Mouse (Mus musculus) liver, adult 2 months (tissue): ENCODE data around the gene Zfp46. TPM values are rescaled to one million over a fixed set of nuclear protein-coding genes. Genes with fewer than 3 reads are reported as not detected.

Source experiments
- DNase-seq: peaks from one replicate; pipeline ENCODE4 v3.0.0-alpha.2; 2011; ENCODE audit warnings: low read depth, low spot score; ENCODE audit errors: extremely low read depth
- H3K27ac ChIP-seq: fragments of 200-500 bp; replicated peaks from 2 replicates; pipeline ENCODE4 v1.5.1; 2012; ENCODE audit warnings: low read depth, mild to moderate bottlenecking, control low read depth, inconsistent platforms, low read length; ENCODE audit not compliant: insufficient read depth
- H3K27me3 ChIP-seq: fragments of 200-500 bp; 2 replicates; pipeline ENCODE4 v1.6.1; 2012; ENCODE audit warnings: mild to moderate bottlenecking, moderate library complexity, low read length, inconsistent platforms; ENCODE audit not compliant: control insufficient read depth, insufficient read depth
- H3K36me3 ChIP-seq: fragments of 200-500 bp; 2 replicates; pipeline ENCODE4 v1.6.1; 2012; ENCODE audit warnings: low read length, inconsistent platforms; ENCODE audit not compliant: control insufficient read depth, insufficient read depth
- H3K4me1 ChIP-seq: fragments of 200-500 bp; 2 replicates; pipeline ENCODE4 v1.6.1; 2011; ENCODE audit warnings: low read length; ENCODE audit not compliant: control insufficient read depth, insufficient read depth
- H3K4me3 ChIP-seq: fragments of 200-500 bp; 2 replicates; pipeline ENCODE4 v1.5.1; 2011; ENCODE audit warnings: low read depth, mild to moderate bottlenecking, control low read depth, low read length, moderate library complexity; ENCODE audit not compliant: insufficient read depth
- H3K79me2 ChIP-seq: fragments of 200-500 bp; 2 replicates; pipeline ENCODE4 v1.6.1; 2012; ENCODE audit warnings: inconsistent platforms, mild to moderate bottlenecking, low read length, moderate library complexity; ENCODE audit not compliant: control insufficient read depth, insufficient read depth
- H3K9ac ChIP-seq: fragments of 200-500 bp; 2 replicates; pipeline ENCODE4 v1.6.1; 2012; ENCODE audit warnings: low read depth, mild to moderate bottlenecking, control low read depth, inconsistent platforms, low read length
- CTCF ChIP-seq: fragments of 200-500 bp; IDR thresholded peaks from 2 replicates; pipeline ENCODE4 v1.5.1; 2011; ENCODE audit warnings: low read depth, low read length, control low read depth
- POLR2A ChIP-seq: fragments of 200-500 bp; IDR thresholded peaks from 2 replicates; pipeline ENCODE4 v1.6.1; 2011; ENCODE audit warnings: low read length, control low read depth; ENCODE audit not compliant: insufficient read depth; ENCODE audit errors: extremely low read depth
- WGBS: fragments of 180-500 bp; shearing (Covaris S2); methylation state at CpG from one replicate; pipeline ENCODE4 v1.1.7; 2018; 5-methylcytosine and 5-hydroxymethylcytosine counted together
- polyA plus RNA-seq: library from polyadenylated mRNA; depleted of rRNA; stranded (reverse); fragments of >200 nt; gene quantifications from 2 replicates; pipeline ENCODE4 v1.2.3, GENCODE M21; 2012
- total RNA-seq: library from RNA; depleted of rRNA; stranded (reverse); fragments of >200 nt; gene quantifications from 2 replicates; pipeline ENCODE4 v1.2.3, GENCODE M21; 2014

Zfp46 gene
- total and polyA plus RNA-seq, 2 experiments: 2.6 to 3.1 TPM

- TF ChIP-seq POLR2A: no peak
- no peak for TF ChIP-seq CTCF
- Histone ChIP-seq H3K36me3 (peaks cover 2% of the 10 kb centered on the region; the same call in 1 of the 2 replicates), H3K27me3 (no peaks in the 10 kb centered on the region), H3K79me2 (no peaks in the 10 kb centered on the region), H3K4me3 (no peak overlapping the region), H3K27ac (no peak overlapping the region), H3K4me1 (no peaks in the 10 kb centered on the region), H3K9ac (no peak overlapping the region)
- no peak for DNase-seq
- WGBS: 89% methylated on average over 8 of the region's 8 CpGs
These were observed 13.8 kb upstream of the Zfp46 start for GRCm38 (mm10) chr4:136270648-136271047.

- H3K79me2 ChIP-seq: no peaks in the 10 kb centered on the region
- no peaks in the 10 kb centered on the region for H3K36me3 ChIP-seq
- H3K27me3 ChIP-seq: no peaks in the 10 kb centered on the region
- no peaks in the 10 kb centered on the region for H3K4me1 ChIP-seq
- no peak for DNase-seq
- no peak overlapping the region for H3K4me3 ChIP-seq
- H3K9ac ChIP-seq: no peak overlapping the region
- 94% methylated on average over 8 of the region's 8 CpGs for WGBS
- no peak for TF ChIP-seq POLR2A
- no peak for TF ChIP-seq CTCF
- H3K27ac ChIP-seq: no peak overlapping the region
These were observed 3.4 kb upstream of the Zfp46 start for GRCm38 (mm10) chr4:136281097-136281496.

- Histone ChIP-seq H3K36me3 (no peaks in the 10 kb centered on the region), H3K4me1 (peaks cover 2% of the 10 kb centered on the region; the same call in 1 of the 2 replicates), H3K79me2 (peaks cover 2% of the 10 kb centered on the region; the same call in 1 of the 2 replicates), H3K27ac (no peak overlapping the region), H3K9ac (no peak overlapping the region), H3K27me3 (no peaks in the 10 kb centered on the region), H3K4me3 (no peak overlapping the region)
- WGBS: 75% methylated on average over 9 of the region's 9 CpGs
- TF ChIP-seq CTCF (no peak), POLR2A (no peak)
- DNase-seq: no peak
These were observed 2.9 kb upstream of the Zfp46 start for GRCm38 (mm10) chr4:136281611-136282010.

GRCm38 (mm10) chr4:136282621-136283480, 1.6 kb upstream of the Zfp46 start:
- H3K4me1 ChIP-seq: peaks cover 4% of the 10 kb centered on the region; the same call in 1 of the 2 replicates
- no peaks in the 10 kb centered on the region for H3K27me3 ChIP-seq
- WGBS: 73% methylated on average over 10 of the region's 10 CpGs
- peak overlapping the region; percentile 63 for H3K27ac ChIP-seq
- no peak overlapping the region for H3K4me3 ChIP-seq
- peaks cover 4% of the 10 kb centered on the region; the same call in 1 of the 2 replicates for H3K79me2 ChIP-seq
- no peaks in the 10 kb centered on the region for H3K36me3 ChIP-seq
- TF ChIP-seq POLR2A: no peak
- TF ChIP-seq CTCF: no peak
- no peak for DNase-seq
- H3K9ac ChIP-seq: no peak overlapping the region

GRCm38 (mm10) chr4:136283783-136284182, 700 bp upstream of the Zfp46 start:
- H3K27me3 ChIP-seq: no peaks in the 10 kb centered on the region
- TF ChIP-seq POLR2A (no peak), CTCF (no peak)
- no peak overlapping the region for H3K4me3 ChIP-seq
- peaks cover 4% of the 10 kb centered on the region; the same call in 1 of the 2 replicates for H3K79me2 ChIP-seq
- no peak for DNase-seq
- peaks cover 4% of the 10 kb centered on the region; the same call in 1 of the 2 replicates for H3K4me1 ChIP-seq
- H3K9ac ChIP-seq: no peak overlapping the region
- H3K36me3 ChIP-seq: peaks cover 3% of the 10 kb centered on the region; the same call in 1 of the 2 replicates
- H3K27ac ChIP-seq: no peak overlapping the region
- 73% methylated on average over 2 of the region's 2 CpGs for WGBS
